Mouse (Mus musculus) liver, adult 2 months (tissue): ENCODE measurements around the gene Rnaset2a.
"Not testable (repeated sequence)": the region's sequence is repeated elsewhere in the genome, so short reads cannot be mapped to it uniquely, and the experiment has no call there.

Experiments used
- CTCF ChIP-seq: fragments of 200-500 bp; IDR thresholded peaks from 2 replicates; pipeline ENCODE4 v1.5.1; 2011; ENCODE audit warnings: low read depth, low read length, control low read depth
- POLR2A ChIP-seq: fragments of 200-500 bp; IDR thresholded peaks from 2 replicates; pipeline ENCODE4 v1.6.1; 2011; ENCODE audit warnings: low read length, control low read depth; ENCODE audit not compliant: insufficient read depth; ENCODE audit errors: extremely low read depth

DNA sequence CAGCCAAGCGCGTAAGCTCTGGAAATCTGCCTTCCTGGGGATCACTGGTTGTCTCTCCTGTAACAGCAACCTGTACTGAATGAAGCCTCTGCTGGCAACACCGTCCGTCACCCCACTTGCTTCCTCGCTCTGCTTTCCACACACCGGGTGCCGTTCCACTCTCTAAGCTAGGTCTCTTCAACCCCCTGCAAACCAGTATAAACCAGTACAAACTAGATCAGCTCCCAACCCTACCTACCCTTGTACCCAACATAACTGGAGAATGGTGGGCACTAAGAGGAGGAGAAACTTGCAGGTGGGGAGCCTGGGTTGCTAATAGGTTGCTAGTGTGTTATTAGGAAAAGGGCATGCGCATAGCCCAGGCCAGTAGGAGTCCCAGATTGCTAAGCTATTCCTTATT, 8.1 kb upstream of the Rnaset2a start:
- TF ChIP-seq CTCF, POLR2A: not testable (repeated sequence)
